ENCODE assay signal across 18 mouse cellular contexts in the genomic region with DNA sequence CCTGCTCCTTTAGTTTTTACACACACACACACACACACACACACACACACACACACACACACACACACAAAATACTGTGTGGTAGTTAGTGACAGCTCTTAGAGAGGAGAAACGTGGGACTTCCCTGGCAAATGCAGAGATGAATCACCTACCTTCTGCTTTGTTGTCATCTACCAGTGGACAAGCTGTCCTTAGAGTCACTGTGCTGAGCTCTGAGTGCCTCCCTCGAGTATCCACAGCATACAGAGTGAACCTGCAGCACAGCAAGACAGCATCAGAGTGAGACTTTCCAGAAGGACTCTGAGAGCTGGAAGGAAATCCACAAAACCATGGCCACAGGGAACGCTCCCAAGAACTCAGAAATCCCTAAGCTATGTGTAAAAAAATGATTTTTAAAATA.
DNase-seq lines count a peak whose midpoint lies in the region.
"Had no signal": no experiment of that assay in that cellular context is flagged by ENCODE, and none has a peak within 500 bp of the region (broad histone marks: within the 10 kb centered on the region; RNA-seq: fewer than 3 reads in every experiment).

No protein-coding gene starts in this region.

- intact Hi-C loops in heart, postnatal 36 days (cut with DNase I) = no loop called here
- intact Hi-C loops in left cerebral cortex, postnatal 4 days (cut with DNase I) = no loop called here

- DNase-seq in heart, adult 11 months = peak; percentile 81
- DNase-seq in heart, postnatal 36 days = no peak
- peak; percentile 2 to 13 for DNase-seq in left cerebral cortex, adult 18-20 months (ENCODE audit: low spot score in 2 of 2)
- no peak for DNase-seq in left cerebral cortex, postnatal 4 days
- peak; percentile 5 to 15 for DNase-seq in right cerebral cortex, adult 2 months (ENCODE audit: low spot score in 2 of 2)
- DNase-seq in right cerebral cortex, postnatal 4 days = no peak
- no peak for DNase-seq in embryo, embryonic 10 days (ENCODE audit: low spot score)
- DNase-seq: adrenal gland, postnatal 10 days; adrenal gland, postnatal 36 days; B cell, adult 2 months; cerebellum, adult 11 months; cerebellum, adult 9-11 months; cerebellum, postnatal 25 days; embryo, embryonic 11 days; gastrocnemius, adult 2 months; gastrocnemius, postnatal 14 days; heart, adult 18-20 months; heart, postnatal 4 days had no signal

Comparison
In these comparisons a context has a peak if more than half of its experiments do, and no peak if none do; other contexts are left out.
1. DNase-seq: peak in heart, adult 11 months (single experiment), left cerebral cortex, adult 18-20 months (2 of 2) and right cerebral cortex, adult 2 months (2 of 2); none in heart, postnatal 36 days (0 of 2), left cerebral cortex, postnatal 4 days (single experiment), right cerebral cortex, postnatal 4 days (single experiment) and embryo, embryonic 10 days (single experiment).